Mouse (Mus musculus) thymus, adult 18-20 months (tissue): ENCODE results near the gene Hipk2.

Experiments
- DNase-seq, 2 experiments: peaks; one replicate each; pipeline ENCODE4 v3.0.0; 2022; ENCODE audit warnings: mixed read lengths in 2 of 2

The Hipk2 gene

DNA sequence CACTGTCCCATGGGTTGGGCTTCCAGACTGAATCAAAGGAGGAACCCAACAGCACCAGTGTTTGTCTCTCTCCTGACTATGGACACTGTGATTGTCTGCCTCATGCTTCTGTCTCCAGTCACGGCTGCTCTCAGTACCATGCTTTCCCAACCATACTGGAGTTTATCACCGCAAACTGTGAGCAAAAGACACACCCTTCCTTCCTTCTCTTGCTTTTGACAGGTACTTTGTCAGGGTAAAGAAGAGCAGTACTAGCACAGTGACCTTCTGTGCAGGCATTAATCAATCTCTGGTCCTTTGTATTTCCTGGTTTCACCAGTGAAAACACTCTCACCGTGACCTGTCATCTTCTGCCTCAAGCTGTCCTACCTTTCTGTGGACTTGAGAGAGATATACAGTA, 25.7 kb upstream of the Hipk2 start:
- DNase-seq: no peak

DNA sequence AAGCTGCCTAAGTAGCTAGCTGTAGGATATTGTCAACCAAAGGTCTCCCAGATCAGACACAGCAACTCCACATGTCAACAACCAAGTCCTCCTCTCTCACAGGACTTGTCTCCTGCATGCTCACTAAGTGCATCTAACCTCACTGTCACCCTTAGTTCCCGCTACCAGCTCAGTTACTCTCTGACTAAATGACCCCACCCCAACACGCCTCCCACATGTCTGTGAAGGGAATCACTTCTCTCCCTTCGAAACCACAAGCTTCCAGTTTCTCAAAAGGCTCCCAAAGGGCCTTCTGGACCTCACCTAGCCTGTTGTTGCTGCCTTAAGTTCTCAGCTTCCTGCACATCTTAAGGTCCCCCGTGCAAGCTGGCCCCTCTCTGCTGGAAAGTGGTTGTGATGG, 25.2 kb upstream of the Hipk2 start:
- DNase-seq: no peak

DNA sequence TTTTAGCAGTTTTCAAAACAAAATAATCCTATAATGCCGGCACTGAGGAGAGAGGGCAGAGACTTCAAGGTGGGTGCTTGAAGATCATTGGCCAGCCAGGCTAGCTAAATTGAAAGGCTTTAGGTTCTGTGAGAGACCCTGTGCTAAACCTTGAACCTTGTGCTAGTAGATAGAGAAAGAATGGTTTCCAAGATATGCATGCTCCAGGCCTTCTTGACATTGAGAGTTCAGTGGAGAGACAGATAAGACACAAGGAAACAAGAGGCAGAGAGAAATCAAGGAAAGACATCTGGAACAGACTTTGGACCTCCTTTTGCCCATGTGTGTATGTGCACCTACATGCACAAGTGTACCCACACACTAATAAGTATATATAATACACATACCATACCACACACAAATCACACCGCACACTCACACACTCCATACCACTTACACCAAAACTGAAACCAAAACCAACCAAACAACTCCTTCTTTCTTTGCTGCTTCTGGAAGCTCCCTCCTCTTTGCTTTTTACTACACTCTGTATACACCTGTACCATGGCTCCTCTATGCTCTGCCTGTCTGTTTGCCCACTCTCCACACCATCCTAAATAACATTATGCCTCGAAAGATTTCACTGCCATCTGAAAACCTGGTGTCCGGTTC, 24.6 kb upstream of the Hipk2 start:
- DNase-seq: no peak

DNA sequence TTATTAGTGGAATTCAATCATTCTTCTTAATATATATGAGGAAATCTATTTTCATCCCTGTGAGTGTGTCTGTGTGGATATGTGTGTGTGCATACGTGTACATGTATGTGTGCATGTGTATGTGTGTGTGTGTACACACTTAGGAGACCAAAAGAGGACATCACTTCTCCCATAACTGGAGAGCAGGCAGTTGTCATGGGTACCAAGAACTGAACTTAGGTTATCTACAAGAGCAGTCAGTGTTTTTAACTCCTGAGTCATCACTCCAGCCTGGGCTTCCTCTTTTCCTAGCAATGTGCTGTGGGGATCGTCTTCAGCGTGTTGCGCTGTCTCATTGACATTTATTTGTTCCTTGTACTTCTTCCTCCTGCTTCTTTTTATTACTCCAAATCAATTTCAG, 24.1 kb upstream of the Hipk2 start:
- no peak for DNase-seq

DNA sequence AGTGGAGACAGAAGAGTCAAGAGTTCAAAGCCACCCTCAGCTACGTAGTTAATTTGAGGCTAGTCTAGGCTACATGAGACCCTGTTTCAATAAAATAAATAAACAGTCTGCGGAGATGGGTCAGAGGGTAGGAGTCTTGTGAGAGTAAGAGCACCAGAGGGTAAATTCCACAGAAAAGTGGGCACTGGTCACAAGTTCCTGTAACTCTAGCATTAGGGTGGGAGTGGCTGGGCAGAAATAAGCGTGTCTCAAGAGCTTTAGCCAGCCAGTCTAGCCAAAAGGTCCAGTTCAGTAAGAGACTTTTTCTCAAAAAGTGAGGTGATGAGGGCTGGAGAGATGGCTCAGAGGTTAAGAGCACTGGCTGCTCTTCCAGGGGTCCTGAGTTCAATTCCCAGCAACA, 17.6 kb upstream of the Hipk2 start:
- DNase-seq: no peak

DNA sequence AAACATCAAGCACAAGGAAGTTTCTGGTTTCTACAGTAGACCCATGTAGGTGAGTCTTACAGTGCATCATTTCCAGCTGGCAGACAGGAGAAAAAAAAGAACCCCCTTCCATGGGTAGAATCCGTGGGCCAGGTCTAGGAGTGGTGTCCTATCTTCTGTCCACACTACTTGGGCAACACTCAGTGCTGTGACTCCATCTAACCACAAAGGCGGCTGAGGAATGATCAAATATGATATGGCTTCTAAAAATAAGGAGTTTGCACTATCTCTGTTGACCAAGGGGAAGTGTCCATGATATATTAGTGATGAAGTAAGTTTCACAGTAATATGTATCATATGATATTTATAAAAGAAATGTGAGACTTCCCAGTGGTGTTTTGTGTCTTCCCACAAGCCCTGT, 16.1 kb upstream of the Hipk2 start:
- DNase-seq: no peak

DNA sequence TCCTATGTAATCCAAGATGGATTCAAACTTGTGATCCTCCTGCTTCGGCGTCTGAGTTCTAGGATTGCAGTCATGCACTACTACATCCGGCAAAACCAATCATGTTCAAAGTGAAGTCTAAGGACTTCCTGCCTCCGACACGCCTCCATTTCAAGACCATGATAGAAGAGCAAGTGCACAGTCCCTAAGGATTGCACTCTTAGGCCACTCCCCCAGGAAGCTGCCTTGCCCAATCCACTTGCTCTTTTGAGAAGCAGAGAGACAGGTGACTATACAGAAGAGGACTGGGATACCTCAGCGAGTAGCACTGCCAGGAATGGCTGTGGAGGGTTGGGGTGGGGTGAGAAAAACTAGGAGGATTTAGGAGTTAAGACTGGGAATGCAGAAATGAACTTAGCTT, 13.2 kb upstream of the Hipk2 start:
- no peak for DNase-seq

DNA sequence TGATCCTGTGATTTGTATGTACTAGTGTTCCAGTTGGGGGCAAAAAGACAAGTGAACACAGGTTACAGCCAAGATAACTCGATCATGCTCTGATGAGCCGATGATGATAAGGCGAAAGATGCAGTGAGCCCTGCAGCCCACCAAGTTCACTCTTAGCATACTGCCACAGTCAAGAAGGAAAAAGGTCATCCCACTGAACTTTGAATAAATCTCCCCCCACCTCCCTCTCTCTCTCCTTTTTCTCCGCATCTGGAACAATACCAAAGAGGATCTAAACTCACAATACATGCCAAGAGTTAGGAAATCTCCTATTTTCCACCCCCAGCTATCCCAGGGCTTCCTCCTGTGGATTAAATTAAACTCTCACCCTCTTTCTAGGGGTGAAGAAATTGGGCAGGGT, 11.5 kb upstream of the Hipk2 start:
- no peak for DNase-seq

DNA sequence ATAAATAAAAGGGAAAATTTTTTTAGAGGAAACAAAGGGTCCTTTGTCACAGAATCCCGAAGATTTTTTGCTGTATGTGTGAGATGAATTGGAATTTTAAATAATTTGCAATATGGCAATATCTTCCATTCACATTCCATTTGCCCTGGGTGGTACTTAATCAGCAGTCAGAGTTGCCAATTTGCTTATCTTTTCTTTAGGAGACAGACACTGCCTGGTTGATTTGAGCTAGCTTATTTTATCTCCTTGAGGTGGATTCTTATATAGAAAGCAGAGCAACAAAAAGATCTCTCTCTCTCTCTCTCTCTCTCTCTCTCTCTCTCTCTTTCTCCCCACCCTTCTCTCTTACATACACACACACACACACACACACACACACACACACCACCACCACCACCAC, 9.2 kb upstream of the Hipk2 start:
- DNase-seq: no peak

DNA sequence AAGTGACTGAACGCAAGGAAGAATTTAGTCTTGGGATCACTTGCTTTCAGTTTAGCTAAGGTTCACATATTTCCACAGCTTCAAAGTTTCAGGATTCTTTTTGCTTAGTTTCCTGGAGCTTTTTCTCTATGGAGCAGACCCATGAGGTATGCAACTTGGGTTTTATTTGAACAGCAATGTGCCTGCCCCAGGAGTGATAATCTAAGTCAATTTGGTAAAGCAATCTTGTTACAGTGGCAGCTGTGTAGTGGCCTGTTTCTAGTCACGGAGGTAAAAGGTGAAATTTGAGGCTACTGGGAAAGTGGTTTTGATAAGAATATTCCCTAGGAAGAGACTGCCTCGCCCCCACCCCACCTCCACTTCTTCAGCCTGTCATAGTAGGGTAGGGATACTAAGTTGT, 8.5 kb upstream of the Hipk2 start:
- DNase-seq: no peak

DNA sequence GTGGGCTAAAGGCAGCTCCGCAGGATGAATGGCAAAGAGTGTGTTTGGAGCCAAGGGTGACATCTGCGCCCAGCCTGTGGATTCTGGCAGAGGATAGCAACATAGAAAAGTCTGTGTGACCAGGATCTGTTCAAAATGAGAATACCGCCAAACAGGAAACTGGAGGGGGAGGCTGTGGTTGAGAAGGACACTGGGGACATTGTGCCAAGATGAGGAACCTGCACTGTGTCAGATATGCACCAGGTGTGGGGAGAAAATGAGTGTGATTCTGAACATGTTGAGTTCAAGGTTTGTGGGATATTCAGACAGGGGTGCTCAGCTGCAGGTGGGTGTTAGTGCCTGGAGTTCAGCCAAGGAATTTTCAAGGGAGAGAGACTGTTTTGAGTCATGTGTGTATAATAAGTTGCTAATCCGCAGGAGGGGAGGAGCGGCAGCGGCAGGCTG, 6.8 kb upstream of the Hipk2 start:
- DNase-seq: no peak

DNA sequence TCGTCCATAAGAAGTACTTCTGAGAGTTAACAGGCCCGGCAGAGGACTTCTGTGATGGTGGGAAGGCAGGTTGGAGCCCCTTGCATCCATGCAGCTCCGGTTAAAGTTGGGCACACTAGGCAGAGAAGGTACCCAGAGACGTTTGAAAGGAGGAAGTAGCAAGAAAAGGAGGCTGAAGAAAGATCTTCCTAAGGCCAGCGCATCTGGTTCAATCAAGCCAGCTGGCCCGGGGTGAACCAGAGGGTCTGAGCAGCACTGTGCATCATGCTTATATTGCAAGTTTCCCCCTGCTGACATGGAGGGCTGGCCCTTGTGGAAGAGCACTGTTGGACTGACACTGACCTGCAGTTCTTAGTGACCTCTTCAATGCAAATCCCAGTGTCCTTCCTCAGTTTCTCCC, 6.0 kb upstream of the Hipk2 start:
- DNase-seq: no peak

DNA sequence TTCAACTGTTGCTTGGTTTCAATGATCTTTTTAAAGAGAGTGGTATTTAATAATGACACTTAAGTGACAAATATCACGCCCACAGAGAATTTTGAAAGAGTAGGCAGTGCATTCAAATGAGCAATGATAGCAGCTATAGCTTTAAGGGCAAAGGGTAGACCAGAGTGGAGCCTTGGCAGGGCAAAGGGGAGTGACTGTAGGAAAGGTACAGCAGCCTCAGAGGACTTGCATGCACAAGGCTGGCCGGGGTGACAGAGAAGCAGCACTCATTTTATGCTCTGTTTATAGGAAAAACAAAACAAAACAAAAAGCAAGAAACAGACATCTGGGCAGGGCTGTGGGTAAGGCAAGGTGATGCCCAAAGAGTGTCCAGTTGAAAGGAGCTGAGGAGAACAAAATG, 5.5 kb upstream of the Hipk2 start:
- DNase-seq: no peak

DNA sequence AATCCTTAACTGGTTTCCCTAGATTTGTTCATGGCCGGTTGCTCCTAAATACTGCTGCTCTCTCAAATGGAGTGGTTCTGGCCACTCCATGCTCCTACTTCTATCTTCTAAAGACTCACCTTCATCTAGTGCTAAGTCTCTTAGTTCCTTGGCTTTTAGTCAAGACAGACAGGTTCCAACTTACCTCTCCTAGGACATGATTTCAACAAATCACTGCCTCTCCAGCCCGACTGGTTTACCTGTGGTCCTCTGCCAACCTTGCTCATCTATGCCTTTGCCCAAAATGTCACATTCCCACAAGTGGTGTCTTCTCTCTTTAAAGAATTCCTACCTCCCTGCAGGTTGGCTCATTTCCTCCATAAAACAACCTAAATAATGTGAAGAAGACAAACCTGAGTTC, 1.7 kb upstream of the Hipk2 start:
- no peak for DNase-seq

DNA sequence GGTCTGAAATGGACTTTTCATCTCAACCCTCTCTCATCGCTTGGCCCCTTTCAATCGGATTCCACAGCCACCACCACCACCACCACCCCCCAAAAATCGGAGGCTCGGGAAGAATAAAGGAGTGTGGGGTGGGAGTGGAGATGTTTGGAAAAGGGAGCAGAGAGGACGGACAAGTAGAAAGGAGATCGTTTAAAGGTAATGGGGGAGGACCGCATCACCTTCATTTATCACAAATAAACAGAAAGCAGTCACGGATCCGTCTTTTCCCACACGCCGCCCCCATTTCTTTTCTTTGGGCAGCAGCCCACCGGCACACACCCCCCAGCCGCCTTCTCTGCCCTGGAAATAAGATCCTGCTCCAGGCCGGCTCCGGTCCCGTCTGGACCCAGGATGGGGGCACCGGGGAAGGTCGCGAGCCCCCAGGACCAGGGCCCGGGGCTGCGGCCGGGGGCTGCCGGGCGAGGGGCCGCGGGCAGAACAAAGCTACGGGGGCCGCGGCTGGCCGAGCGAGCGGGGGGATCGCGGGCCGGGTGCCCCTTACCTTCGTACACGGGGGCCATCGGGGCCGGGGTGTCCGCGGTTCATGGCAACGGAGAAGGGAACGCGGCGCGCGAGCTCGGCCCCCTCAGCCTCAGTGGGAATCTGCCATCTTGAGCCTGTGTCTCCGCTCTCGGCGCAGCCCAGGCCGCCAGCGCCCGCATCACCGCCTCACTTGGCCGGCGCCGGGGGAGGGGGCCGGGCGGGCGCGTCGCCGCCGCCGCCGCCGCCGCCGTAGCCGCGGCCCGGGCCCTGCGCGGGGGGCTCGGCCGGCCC, 501 bp downstream of the Hipk2 start, which contains the start of gene Tbxas1:
Gene Tbxas1, plus strand, starts transcription at position 147 of the 813 bp plus-strand sequence.
- peak; percentile 33 to 35 for DNase-seq

DNA sequence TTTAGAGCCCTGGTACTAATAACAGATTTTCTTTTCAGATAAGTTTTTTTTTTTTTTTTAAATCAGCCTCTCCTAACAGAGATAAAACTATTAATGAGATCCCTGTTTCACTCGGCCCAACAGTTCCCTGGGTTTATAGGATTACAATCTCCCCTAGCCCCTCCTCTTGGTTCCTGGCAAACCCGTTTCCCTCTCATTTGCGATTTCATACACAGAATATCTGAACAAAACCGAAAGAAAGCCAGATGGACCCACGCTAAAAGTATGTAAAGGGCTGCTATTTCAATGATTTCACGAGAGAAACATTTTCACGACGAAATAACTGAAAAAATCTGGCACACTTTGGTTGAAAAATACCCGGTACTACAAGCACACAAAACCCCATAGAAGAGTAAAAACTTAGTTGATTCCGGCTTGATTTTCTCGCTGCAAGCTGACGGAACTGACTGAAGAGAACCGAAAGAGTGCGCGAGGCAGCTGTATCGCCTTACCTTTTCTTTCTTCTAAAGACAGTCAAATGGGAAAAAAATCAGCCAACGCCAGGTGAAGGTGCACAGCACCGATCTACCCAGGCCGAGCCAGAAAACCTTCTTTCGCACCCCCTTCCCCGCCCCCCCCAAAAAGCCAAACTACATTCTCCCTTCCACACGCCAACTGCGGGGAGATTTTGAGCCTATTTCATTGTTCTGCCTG, 1.3 kb downstream of the Hipk2 start:
- DNase-seq: peak in 1 of 2 experiments; percentile 11

DNA sequence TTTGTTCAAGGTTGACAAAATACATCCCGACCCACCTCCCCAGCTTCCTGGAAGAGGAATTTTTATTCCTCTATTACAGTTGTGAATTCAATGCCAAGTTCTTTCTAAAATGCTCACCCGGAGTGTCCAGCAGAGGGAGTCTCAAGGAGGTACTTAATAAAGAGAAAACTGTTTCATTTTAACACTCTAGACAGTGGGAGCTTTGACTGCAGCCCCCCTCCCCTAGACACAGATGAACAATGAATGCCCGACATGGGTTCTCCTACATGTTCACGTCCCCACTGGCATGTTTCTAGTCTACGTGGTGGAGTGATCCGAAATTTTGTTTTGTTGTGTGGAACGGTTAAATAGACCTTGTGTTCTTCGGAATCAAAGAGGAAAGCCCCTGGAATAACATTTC, 1.9 kb downstream of the Hipk2 start:
- DNase-seq: peak in 1 of 2 experiments; percentile 19

DNA sequence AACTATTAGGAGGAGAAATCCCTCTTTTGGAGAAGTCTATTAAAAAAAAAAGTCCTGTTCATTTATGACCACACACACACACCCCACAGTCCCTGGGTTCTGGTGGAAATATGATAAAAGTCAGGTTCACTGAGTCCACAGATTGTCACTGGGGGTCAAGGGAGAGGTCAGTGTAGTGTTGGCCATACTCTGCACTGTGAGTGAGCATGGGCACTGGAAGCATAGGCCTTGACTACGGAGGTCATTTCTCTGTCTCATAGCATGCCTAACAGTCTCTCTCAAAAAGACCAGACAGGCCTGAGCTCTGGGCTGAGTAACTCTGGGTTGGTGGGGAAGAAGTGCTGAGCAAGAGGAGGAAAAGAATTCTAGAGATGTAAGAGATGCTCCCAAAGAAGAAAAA, 2.6 kb downstream of the Hipk2 start:
- no peak for DNase-seq

DNA sequence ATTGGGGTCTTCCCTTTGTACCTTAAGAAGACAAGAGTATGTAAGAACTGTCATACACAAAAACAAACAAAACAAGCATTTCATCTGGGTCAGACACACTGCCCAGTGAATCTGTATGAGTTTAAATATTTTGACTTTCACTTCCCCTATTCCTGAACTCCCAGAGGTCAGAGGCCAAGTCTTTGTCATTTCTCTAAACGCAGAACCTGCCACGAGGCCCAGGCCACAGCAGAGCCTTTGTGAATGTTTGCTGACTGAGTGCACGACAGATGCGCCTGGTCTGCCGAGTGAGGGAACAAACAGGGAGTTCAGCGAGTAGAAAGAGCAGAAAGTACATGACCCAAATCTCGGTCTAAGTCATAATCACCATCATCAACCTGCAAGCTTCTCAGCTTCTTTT, 4.9 kb downstream of the Hipk2 start:
- DNase-seq: no peak

DNA sequence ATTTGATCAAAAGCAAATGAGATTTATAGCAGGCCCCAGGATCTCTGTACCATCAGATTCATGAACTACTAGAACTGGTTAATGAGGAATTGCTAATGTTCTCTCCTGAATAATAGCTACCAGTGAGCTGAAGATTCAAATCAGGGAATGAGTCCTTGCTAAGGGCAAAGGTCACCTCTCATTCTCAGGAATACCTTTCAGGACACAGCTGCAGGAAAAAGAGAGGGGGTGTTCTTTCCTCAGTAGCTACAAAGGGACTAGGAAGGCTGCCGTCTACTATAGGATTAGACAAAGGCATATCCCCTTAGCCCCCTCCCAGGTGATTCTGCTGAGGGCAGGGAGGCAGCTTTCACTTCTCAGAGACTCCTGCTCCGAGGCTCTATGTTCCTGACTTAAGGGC, 5.9 kb downstream of the Hipk2 start:
- no peak for DNase-seq

DNA sequence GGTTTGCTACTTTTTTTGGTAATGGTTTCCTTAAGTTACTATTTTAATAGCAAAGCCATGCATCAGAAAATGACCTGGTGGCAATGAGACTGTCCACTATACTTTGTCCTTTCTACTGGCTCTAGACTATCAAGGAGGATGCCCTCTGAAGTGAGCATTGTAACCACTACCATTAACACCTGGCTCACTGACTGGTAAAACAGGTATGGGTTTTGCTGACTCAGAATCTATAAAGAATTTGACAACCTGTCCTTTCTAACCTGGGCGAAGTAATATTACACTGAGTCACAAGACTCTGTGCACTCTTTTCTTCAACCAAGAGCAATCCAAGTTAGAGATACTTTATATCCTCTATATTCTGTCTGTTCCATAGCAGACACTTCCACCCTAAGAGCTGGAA, 7.0 kb downstream of the Hipk2 start:
- DNase-seq: no peak

DNA sequence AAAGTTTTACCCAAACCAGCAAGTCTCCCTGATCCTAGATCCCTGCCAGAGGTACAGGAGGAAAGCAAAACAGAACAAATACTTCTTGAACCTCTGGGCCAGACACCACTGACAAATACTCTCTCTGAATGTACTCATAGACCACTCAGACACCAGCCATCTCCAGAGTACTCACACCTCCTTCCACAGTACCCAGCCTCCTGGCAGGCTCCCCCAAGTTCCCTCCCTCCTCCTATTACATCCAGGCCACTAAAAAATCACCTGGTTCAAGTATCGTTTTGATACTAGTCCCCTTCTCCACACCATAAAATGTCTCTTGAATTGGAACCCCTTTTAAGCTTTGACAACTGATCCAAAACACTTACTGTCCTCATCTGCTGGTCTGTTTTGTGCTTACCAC, 8.7 kb downstream of the Hipk2 start:
- DNase-seq: no peak

DNA sequence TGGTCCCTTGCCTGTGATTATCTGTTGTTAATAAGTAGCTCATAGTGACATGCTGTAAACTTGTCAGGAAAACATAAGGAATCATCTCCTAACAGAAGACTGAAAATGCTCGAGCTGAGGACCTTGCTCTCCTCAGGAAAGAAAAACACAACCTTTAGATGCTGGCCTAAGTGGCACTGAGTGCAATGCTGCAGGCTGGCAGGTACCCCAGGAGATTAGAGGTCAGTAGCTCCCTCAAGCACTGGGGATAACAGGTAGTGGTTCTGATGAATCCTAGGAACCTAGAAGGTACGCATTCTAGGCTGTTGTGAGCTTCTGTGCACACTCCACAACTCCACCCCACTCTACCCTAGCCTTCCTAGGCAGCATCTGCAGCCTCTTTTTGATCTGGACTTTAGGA, 9.2 kb downstream of the Hipk2 start:
- DNase-seq: no peak

DNA sequence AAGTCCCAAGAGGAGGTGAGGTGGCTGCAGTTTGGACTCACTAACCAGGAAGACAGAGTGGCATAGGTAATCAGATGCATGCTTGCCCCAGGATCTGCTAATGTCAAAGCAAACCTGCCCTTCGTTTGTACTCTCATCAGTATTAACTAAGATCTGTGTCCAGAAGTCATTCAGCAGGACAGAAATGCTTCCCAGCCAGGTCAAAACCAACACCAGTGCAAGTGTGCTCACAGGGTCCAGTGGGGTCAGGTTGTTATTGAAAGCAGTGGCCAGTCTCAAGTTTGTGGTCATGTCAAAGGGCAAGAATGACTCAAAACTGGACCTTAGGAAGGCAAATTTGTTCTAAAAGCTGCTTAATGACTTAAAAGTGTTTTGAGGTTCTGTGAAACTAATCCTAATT, 9.6 kb downstream of the Hipk2 start:
- DNase-seq: no peak
